Mouse (Mus musculus) lung, embryonic 15.5 days (tissue): ENCODE data around the gene Tfam. TPM values are rescaled to one million over a fixed set of nuclear protein-coding genes. Genes with fewer than 3 reads are reported as not detected.

Experiments
- ATAC-seq: fragments of 200-750 bp; cut with Nextera tagmentation; 2 replicates; pipeline ENCODE4 v1.8.0; 2017; ENCODE audit warnings: moderate number of reproducible peaks, borderline replicate concordance; ENCODE audit not compliant: low FRiP score, low TSS enrichment; ENCODE audit errors: extremely low read depth
- H3K27ac ChIP-seq: fragments of 300-500 bp; sonication (generic); 2 replicates; pipeline ENCODE4 v1.5.1; 2015; ENCODE audit warnings: moderate library complexity, mild to moderate bottlenecking, inconsistent platforms
- H3K27me3 ChIP-seq: fragments of 300-500 bp; sonication (generic); 2 replicates; pipeline ENCODE4 v1.6.1; 2015; ENCODE audit warnings: inconsistent platforms
- H3K36me3 ChIP-seq: fragments of 300-500 bp; sonication (generic); 2 replicates; pipeline ENCODE4 v1.6.1; 2015; ENCODE audit warnings: inconsistent platforms
- H3K4me1 ChIP-seq: fragments of 300-500 bp; sonication (generic); 2 replicates; pipeline ENCODE4 v1.6.1; 2015; ENCODE audit warnings: inconsistent platforms
- H3K4me2 ChIP-seq: fragments of 300-500 bp; sonication (generic); 2 replicates; pipeline ENCODE4 v1.6.1; 2015; ENCODE audit warnings: inconsistent platforms, mild to moderate bottlenecking, moderate library complexity
- H3K4me3 ChIP-seq: fragments of 300-500 bp; sonication (generic); 2 replicates; pipeline ENCODE4 v1.5.1; 2015; ENCODE audit warnings: mild to moderate bottlenecking, inconsistent platforms
- H3K9ac ChIP-seq: fragments of 300-500 bp; sonication (generic); 2 replicates; pipeline ENCODE4 v1.6.1; 2015; ENCODE audit warnings: inconsistent platforms
- H3K9me3 ChIP-seq: fragments of 300-500 bp; sonication (generic); 2 replicates; pipeline ENCODE4 v1.6.1; 2016; ENCODE audit warnings: inconsistent platforms
- whole genome bisulfite sequencing: fragments of 180-500 bp; shearing (Covaris S2); methylation state at CpG from one replicate; pipeline ENCODE4 v1.1.7; 2015; 5-methylcytosine and 5-hydroxymethylcytosine counted together
- polyA plus RNA-seq: library from polyadenylated mRNA; unstranded; fragments of >200 nt; fragmentation: Nextera tagmentation; extraction: Ambion mirVana; gene quantifications from 2 replicates; pipeline ENCODE4 v1.2.1, GENCODE M21; 2015

Tfam gene
- polyA plus RNA-seq, result 67.9 and 68.6 TPM in 2 replicates

DNA sequence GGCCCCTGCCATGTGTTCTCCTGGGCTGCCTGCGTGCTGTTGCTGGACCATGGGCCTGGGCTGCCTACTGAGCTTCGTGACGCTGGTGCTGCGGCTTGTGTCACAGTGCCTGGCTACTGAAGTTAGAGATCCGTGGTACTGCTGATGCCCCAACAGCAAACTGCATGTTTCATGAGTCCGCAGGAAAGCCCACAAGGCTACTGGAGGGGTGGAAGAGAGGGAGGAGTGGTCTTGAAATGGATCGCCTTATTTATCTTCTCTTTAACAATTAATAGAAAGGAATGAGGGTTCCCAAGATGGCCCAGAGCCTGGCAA is at the start of gene Tfam:
TSS of gene Tfam (minus strand) at position 41 of the 315 bp plus-strand sequence.
- Histone ChIP-seq H3K4me3 (peak within 1 kb of the TSS; percentile 94), H3K27me3 (no peaks in the 10 kb centered on the region), H3K27ac (peak within 1 kb of the TSS; percentile 63), H3K4me2 (peak within 1 kb of the TSS; percentile 77), H3K4me1 (peaks cover 21% of the 10 kb centered on the region), H3K9me3 (no peaks in the 10 kb centered on the region), H3K9ac (peak within 1 kb of the TSS; percentile 80), H3K36me3 (peaks cover 21% of the 10 kb centered on the region)
- WGBS, result 2% methylated on average over 7 of the region's 7 CpGs
- no peak for ATAC-seq

GRCm38 (mm10) chr10:71285126-71285580 is 47.1 kb upstream of the Tfam start, which contains the start of gene Ube2d1:
TSS of gene Ube2d1 (minus strand) at chr10:71285262.
- Histone ChIP-seq H3K4me2 (peak within 1 kb of the TSS; percentile 84), H3K36me3 (no peaks in the 10 kb centered on the region), H3K9ac (peak within 1 kb of the TSS; percentile 92), H3K4me3 (peak within 1 kb of the TSS; percentile 98), H3K9me3 (no peaks in the 10 kb centered on the region), H3K4me1 (peaks cover 11% of the 10 kb centered on the region; the same call in 1 of the 2 replicates), H3K27me3 (no peaks in the 10 kb centered on the region; the same call in 1 of the 2 replicates), H3K27ac (peak within 1 kb of the TSS; percentile 2; the same call in 1 of the 2 replicates)
- under 1% methylated on average over 50 of the region's 50 CpGs for WGBS
- peak; percentile 93 for ATAC-seq

- H3K9me3 ChIP-seq, result no peaks in the 10 kb centered on the region
- WGBS, result under 1% methylated on average over 41 of the region's 41 CpGs
- H3K4me3 ChIP-seq, result peak overlapping the region; percentile 98
- H3K27ac ChIP-seq, result peak overlapping the region; percentile 2; the same call in 1 of the 2 replicates
- no peaks in the 10 kb centered on the region for H3K36me3 ChIP-seq
- H3K27me3 ChIP-seq, result no peaks in the 10 kb centered on the region; the same call in 1 of the 2 replicates
- peak overlapping the region; percentile 92 for H3K9ac ChIP-seq
- peaks cover 11% of the 10 kb centered on the region; the same call in 1 of the 2 replicates for H3K4me1 ChIP-seq
- ATAC-seq, result peak; percentile 78
- peak overlapping the region; percentile 84 for H3K4me2 ChIP-seq
Observed at GRCm38 (mm10) chr10:71284511-71285125, 46.5 kb upstream of the Tfam start.

DNA sequence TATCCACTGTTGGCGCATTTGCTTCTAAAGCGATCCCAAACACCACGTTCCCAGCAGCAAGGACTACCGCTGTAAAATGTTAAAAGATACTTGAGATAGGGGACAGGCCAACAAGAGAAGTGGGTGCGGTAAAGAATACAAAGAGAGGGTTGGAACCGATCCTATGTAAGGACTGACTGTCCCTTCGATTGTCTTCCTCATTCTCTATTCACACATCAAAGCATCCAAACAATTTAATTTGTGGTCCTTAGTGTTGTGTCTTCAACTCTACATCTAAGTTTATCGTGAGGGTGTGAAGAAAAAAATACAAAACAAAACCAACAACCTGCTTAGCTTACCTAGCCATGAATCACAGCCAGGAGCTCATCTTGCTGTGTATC is 46.0 kb upstream of the Tfam start:
- Histone ChIP-seq H3K4me1 (peaks cover 11% of the 10 kb centered on the region; the same call in 1 of the 2 replicates), H3K27me3 (no peaks in the 10 kb centered on the region; the same call in 1 of the 2 replicates), H3K27ac (no peak overlapping the region), H3K9ac (peak overlapping the region; percentile 92), H3K4me3 (peak overlapping the region; percentile 98), H3K4me2 (peak overlapping the region; percentile 84), H3K36me3 (no peaks in the 10 kb centered on the region), H3K9me3 (no peaks in the 10 kb centered on the region)
- no peak for ATAC-seq
- WGBS, result 8% methylated on average over 8 of the region's 8 CpGs

GRCm38 (mm10) chr10:71273008-71273739 is 35.1 kb upstream of the Tfam start:
- no peak overlapping the region for H3K4me2 ChIP-seq
- WGBS, result 53% methylated on average over 9 of the region's 9 CpGs
- H3K27me3 ChIP-seq, result no peaks in the 10 kb centered on the region
- no peak for ATAC-seq
- H3K4me1 ChIP-seq, result no peaks in the 10 kb centered on the region
- no peaks in the 10 kb centered on the region for H3K36me3 ChIP-seq
- no peak overlapping the region for H3K4me3 ChIP-seq
- no peak overlapping the region for H3K9ac ChIP-seq
- no peak overlapping the region for H3K27ac ChIP-seq
- no peaks in the 10 kb centered on the region for H3K9me3 ChIP-seq

DNA sequence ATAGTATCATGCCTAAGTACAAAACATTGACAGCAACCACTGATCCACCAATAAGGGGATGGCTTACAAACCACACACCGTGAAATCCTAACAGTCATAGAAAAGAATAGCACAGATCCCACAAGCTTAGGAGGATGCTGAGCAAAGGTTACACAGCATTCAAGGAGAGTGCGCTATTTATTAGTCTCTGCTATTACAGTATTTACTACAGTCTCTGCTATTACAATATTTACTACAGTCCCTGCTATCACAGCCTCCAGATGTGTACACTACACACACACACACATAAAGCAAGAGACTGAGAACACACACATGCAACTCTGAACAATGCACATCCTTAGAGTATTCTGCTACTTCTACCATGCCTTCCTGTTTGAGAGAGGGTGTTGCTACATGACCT is 29.9 kb upstream of the Tfam start:
- Histone ChIP-seq H3K36me3 (no peaks in the 10 kb centered on the region), H3K9me3 (no peaks in the 10 kb centered on the region), H3K27ac (no peak overlapping the region), H3K9ac (no peak overlapping the region), H3K4me2 (no peak overlapping the region), H3K27me3 (no peaks in the 10 kb centered on the region), H3K4me3 (no peak overlapping the region), H3K4me1 (no peaks in the 10 kb centered on the region)
- no peak for ATAC-seq
- 82% methylated on average over 2 of the region's 2 CpGs for WGBS

DNA sequence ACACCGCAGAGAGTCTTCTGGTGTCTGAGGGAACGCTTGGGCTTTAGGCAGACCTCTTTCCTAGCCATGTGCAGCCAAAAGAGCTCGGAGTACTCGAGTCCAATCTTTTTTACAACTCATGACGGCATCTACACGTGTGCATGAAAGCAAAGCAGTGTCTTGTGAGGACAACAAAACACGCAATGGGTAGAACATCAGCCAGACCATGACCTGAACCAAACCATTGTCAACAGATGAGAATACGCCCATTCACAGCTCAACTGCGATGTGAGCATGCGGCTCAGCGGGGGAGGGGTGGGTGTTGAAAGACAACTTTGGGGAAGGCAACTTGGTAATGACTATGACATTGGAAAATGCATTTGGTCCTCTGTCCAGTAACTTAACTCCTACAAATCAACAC is 29.4 kb upstream of the Tfam start:
- Histone ChIP-seq H3K36me3 (no peaks in the 10 kb centered on the region), H3K27ac (no peak overlapping the region), H3K9ac (no peak overlapping the region), H3K27me3 (no peaks in the 10 kb centered on the region), H3K9me3 (no peaks in the 10 kb centered on the region), H3K4me1 (no peaks in the 10 kb centered on the region), H3K4me3 (no peak overlapping the region), H3K4me2 (no peak overlapping the region)
- ATAC-seq, result no peak
- WGBS, result 80% methylated on average over 11 of the region's 11 CpGs

- WGBS, result 81% methylated on average over 4 of the region's 4 CpGs
- Histone ChIP-seq H3K9me3 (no peaks in the 10 kb centered on the region), H3K4me3 (no peak overlapping the region), H3K9ac (no peak overlapping the region), H3K27ac (no peak overlapping the region), H3K36me3 (0 out of 2 replicates have a peak, but pooled peaks cover 8% of the 10 kb centered on the region), H3K4me1 (no peaks in the 10 kb centered on the region), H3K27me3 (no peaks in the 10 kb centered on the region), H3K4me2 (no peak overlapping the region)
- ATAC-seq, result no peak
Observed at GRCm38 (mm10) chr10:71265067-71265466, 27.0 kb upstream of the Tfam start.

- WGBS, result 65% methylated on average over 8 of the region's 8 CpGs
- no peak for ATAC-seq
- no peaks in the 10 kb centered on the region for H3K9me3 ChIP-seq
- no peaks in the 10 kb centered on the region for H3K27me3 ChIP-seq
- peaks cover 17% of the 10 kb centered on the region for H3K36me3 ChIP-seq
- no peak overlapping the region for H3K27ac ChIP-seq
- H3K4me1 ChIP-seq, result no peaks in the 10 kb centered on the region
- H3K4me3 ChIP-seq, result no peak overlapping the region
- no peak overlapping the region for H3K4me2 ChIP-seq
- no peak overlapping the region for H3K9ac ChIP-seq
Observed at GRCm38 (mm10) chr10:71261637-71262036, 23.6 kb upstream of the Tfam start.

- Histone ChIP-seq H3K4me1 (no peaks in the 10 kb centered on the region), H3K36me3 (peaks cover 27% of the 10 kb centered on the region), H3K27me3 (no peaks in the 10 kb centered on the region), H3K4me2 (no peak overlapping the region), H3K9ac (no peak overlapping the region), H3K27ac (no peak overlapping the region), H3K9me3 (no peaks in the 10 kb centered on the region), H3K4me3 (no peak overlapping the region)
- 83% methylated on average over 5 of the region's 5 CpGs for WGBS
- no peak for ATAC-seq
Observed at GRCm38 (mm10) chr10:71258943-71259342, 20.9 kb upstream of the Tfam start.

GRCm38 (mm10) chr10:71258516-71258915 is 20.4 kb upstream of the Tfam start:
- no peak overlapping the region for H3K9ac ChIP-seq
- ATAC-seq, result no peak
- no peak overlapping the region for H3K27ac ChIP-seq
- no peaks in the 10 kb centered on the region for H3K9me3 ChIP-seq
- no peaks in the 10 kb centered on the region for H3K27me3 ChIP-seq
- H3K36me3 ChIP-seq, result peaks cover 27% of the 10 kb centered on the region
- H3K4me2 ChIP-seq, result no peak overlapping the region
- WGBS, result 79% methylated on average over 8 of the region's 8 CpGs
- no peaks in the 10 kb centered on the region for H3K4me1 ChIP-seq
- no peak overlapping the region for H3K4me3 ChIP-seq

DNA sequence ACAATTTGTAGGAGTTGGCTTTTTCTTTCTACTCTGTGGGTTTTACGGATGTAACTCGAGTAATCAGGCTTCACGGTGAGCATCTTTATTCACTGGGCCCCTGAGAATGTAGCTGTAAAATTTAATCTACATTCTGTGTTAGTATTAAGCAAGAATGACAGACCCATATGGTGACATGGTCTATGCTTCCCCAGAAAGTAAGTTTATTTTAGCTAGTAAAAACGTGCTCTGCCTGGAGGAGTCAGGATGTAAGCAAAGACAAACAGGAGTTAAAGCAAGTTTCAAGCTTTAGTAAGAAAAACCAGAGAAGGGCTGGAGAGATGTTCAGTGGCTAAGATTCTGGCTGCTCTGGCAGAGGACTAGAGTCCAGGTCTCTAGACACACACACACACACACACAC is 15.1 kb upstream of the Tfam start:
- Histone ChIP-seq H3K4me1 (no peaks in the 10 kb centered on the region), H3K9me3 (no peaks in the 10 kb centered on the region), H3K27ac (no peak overlapping the region), H3K4me3 (no peak overlapping the region), H3K4me2 (no peak overlapping the region), H3K27me3 (no peaks in the 10 kb centered on the region), H3K36me3 (peaks cover 10% of the 10 kb centered on the region), H3K9ac (no peak overlapping the region)
- WGBS, result 71% methylated on average over 4 of the region's 4 CpGs
- no peak for ATAC-seq
